Mouse (Mus musculus) 3134 (cell line): ENCODE data around the gene Psg21.
"Not testable (repeated sequence)": the region's sequence is repeated elsewhere in the genome, so short reads cannot be mapped to it uniquely, and the experiment has no call there.

ENCODE experiments used
- DNase-seq: peaks from one replicate; pipeline ENCODE4 v3.0.0-alpha.2; 2011; ENCODE audit warnings: low spot score; ENCODE audit not compliant: insufficient read length; ENCODE audit errors: extremely low read depth

The Psg21 gene

GRCm38 (mm10) chr7:18656625-18657024 lies at the start of gene Psg21:
Gene Psg21, minus strand, starts transcription at chr7:18656725.
- not testable (repeated sequence) for DNase-seq

- DNase-seq: no peak
Measured at GRCm38 (mm10) chr7:18686085-18686484, 29.6 kb upstream of the Psg21 start, which contains the start of gene Psg20. Gene Psg20, minus strand, starts transcription at chr7:18686185.

- DNase-seq: no peak
Measured at GRCm38 (mm10) chr7:18685586-18685985, 29.1 kb upstream of the Psg21 start.

- DNase-seq: no peak
Measured at GRCm38 (mm10) chr7:18679772-18680171, 23.2 kb upstream of the Psg21 start.

GRCm38 (mm10) chr7:18626921-18627320 lies 29.6 kb downstream of the Psg21 start:
- peak; percentile 10 for DNase-seq

- not testable (repeated sequence) for DNase-seq
Measured at GRCm38 (mm10) chr7:18616401-18616800, 40.1 kb downstream of the Psg21 start, which contains the start of gene Psg23. Gene Psg23, minus strand, starts transcription at chr7:18616501.
